Mouse (Mus musculus): ENCODE data around the gene 4930544G11Rik. TPM values are rescaled to one million over a fixed set of nuclear protein-coding genes. Genes with fewer than 3 reads are reported as not detected.

4930544G11Rik gene
- total RNA-seq (2022): not detected

DNA sequence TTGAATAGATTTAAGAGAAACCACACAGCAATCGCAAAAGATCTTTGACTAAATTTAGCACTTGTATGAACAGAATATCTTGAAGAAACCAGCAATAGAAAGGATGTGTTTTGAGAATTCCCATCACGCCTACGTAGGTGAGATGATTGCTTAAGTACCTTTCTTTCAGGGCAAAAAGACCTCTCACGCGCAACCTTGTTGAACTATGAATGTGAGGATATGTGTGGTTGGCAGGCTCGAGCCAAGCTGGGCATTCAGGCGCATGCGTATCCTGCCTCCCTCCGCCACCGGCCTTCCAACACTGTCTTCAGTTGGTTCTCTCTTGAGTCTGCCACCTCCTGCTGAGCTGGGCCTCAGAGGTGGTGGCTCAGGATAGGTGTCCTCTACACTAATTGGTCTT, at the start of gene 4930544G11Rik:
TSS of gene 4930544G11Rik (plus strand) at position 301 of the 400 bp plus-strand sequence.
- no peak for DNase-seq

DNA sequence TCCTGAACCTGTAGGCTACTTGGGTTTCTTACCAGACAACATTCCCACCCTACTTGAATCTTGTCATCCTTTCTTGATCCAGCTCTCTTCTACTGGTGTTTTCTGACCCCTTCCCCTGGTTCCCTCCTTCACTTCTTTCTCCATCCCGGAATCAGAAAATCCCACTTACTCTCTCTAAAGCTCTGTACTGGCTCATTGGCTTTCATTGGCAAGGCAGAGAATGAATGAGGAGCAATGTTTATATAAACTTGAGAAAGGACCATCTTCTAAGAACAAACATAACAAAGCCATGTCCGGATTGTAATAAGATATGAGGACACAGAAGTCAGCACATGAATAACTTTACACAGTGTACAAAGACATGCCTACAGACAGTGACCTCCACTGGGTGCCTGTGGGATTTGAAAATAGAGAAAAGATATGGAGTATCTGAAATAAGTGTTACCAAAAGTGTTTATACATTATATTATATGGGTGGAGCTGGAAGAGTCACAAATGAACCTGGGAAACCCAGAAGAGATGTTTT, 45.7 kb upstream of the 4930544G11Rik start:
- no peak for DNase-seq

DNA sequence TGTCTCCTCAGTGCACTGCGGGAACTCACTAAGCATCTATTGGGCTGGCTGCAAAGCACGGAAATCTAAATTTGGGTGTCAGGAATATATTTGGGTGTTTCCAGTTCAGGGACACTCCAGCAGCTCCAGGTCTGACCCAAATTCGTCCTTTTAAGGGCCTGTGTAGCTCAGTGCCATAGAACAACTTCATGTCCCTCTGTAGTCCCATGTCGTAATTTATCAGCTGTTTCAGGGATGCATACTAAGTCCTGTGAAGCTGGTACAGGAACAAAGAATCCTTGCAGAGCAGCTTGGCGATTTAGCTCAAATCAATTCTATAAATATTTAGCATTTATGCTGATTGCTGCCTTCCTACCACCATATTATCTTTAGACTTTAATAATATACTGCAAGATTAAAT, 37.0 kb upstream of the 4930544G11Rik start:
- no peak for DNase-seq

DNA sequence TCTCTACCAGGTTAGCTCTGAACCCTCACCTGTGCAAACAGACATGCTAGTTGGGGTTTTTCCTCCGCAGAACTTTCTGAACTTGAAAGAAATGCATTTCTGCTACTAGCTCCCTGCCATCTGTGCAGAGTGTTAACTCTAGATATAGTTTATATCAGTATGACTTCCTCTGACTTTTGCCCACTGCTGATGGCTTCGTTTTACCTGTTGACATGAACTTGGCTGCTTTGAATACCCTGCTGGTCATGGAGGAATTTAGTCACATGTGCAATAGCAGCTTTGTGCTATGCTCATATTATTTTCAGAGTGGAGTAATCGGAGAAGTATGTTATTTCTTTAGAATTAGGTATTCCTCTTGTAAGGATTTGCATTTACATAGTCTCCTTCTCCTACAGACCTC, 30.7 kb upstream of the 4930544G11Rik start:
- no peak for DNase-seq

DNA sequence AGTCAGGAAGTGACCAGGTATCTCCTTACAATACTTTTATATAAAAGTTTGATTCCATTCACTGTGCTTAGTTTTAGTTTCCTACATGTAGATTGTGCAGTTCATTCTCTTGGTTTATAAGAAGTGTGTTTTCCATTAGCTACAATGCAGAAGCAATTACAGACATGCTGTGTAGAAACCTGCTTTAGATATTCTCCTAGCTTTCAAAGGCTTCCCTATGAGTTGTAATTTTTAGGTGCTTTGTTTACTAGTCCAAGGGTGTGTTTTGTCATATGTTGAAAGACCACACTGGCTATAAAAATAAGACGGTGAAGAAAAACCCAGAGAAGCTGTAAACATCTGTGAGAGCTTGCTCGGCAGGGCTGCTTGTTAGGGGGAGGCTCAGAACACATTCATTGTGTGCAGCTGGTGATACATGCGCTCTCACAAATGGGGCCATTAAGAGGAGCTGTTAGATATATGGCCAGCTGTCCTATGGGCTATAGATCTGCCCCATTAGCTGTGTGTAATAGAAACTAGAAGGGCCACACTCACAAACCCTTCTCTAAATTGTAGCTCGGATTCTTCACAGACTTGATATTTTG, 28.8 kb upstream of the 4930544G11Rik start:
- DNase-seq: no peak

DNA sequence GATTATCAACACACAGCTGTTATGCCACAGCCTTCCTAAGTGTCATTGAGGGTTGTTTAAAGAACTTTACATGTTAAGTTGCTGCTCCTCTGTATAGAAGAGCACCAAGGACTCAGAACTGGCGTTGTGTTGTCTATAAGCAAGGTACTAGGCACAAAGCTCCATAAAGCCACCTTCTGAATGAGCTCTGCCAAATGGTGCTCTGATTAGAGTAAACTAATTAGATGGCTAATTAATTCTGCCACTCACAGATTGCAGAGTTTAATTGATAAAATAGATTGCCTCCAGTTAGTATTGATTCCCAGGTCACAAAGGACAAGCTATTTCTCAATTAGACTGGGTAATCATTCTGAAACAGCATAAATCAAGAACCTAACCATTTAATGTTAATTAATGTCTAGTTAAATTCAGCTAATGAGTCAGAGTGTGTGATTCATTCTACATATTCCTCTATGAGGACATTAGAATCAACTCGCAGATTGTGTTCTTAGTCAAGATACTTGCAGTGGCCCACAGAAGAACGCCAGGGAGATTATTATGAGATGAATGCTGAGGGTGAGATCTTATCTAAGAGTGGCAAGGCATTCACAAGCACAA, 26.6 kb upstream of the 4930544G11Rik start:
- DNase-seq: no peak

DNA sequence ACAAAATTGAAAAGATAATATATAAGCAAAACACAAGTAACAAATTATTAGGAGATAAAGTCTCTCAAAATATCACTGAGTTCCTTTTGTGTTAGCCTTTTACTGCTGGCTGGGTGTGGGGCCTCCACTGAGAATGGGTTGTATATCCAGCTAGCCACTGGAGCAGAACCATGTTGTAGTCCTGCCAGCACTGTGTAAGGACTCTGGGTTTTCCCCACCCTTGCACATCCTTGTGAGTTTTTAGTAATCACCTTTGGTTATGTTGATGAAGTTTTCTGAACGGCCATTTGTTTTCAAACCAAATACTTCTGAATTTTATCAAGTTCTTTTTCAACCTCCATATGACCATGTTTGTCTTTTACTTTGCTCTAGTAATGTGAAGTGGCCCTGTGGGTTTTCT, 21.9 kb upstream of the 4930544G11Rik start:
- DNase-seq: no peak

DNA sequence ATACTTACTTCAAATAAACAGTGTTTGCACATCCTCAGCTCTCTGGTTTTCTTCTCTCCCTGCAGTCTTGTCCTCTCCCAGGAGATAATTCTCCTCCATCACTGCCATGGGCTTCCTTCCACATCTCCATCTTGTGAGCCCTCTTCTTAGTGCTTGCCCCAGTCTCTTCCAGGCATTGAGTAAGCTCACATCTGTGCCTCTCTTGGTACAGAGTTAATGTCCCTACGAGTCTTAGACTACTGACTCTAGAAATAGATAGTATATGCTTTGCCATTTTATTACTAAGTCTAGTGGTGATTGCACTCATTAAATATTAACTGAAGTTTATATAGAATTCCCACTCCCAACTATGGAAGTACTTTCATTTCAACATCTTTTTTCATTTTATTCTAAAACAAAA, 19.6 kb upstream of the 4930544G11Rik start:
- DNase-seq: no peak

DNA sequence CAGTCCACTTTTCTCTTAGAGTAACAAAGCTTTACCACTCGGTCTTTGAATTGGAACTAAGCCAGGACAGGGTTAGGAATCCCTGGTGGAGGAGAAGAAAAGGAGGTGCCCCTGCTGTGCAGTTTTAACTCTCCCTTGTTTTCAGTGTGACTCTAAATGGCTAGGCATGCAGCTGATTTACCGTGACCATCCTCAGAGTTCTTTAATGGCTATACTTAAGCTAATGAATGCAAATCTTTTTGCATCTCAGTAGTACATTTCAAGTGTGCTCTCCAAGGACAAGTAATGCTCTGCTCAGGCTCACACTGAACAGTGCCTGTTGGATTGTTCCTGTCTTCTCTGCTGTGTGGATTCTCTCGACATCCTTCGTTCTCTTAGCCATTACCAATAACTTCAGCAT, 19.2 kb upstream of the 4930544G11Rik start:
- no peak for DNase-seq

DNA sequence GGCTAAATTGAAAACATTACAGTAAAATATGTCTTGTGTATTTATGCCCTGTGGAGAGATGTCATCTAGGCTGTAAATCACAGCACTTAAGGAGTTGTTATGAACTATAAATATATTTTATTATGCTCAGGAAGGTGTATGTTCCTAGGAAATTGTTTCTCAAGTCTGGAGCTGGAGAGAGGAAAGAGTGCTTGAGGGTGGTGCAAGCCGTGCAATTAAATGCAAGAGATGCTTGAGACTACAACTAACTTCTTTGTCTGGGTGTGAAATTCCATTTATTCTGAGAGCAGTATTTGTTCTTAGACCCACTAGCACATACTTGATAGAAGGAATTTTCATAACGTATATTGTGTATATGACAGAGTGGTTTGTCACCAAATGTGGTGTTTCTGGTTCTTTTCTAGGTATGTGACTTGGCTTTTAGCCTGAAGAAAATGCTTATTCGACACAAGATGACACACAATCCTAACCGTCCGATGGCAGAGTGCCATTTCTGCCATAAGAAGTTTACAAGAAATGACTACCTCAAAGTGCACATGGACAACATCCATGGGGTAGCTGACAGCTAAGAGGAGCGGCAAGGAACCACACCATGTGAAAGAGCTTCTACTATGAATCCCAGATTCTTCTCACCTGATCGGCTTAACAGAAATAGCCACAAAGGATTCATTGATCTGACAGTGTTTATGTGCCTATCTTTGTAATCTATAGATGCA, 16.7 kb upstream of the 4930544G11Rik start:
- no peak for DNase-seq

DNA sequence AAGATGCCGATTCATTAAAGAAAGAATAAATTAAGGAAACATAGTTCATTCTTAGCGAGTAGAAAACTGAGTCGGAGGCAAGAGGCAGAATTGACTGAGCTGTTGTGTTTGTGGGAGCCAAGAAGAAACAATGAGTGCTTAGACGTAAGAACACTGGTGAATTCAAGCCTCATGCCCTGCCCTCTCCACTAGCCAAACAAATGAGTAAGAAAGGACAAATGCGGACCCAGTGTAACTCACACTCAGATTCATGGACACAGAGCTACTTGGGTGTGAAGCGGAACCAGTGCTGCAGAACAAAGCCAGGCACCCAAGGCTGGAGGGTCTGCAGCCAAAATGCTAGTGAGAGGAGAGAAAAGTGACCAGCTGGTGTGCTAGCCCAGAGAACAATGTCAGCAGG, 1.9 kb upstream of the 4930544G11Rik start:
- DNase-seq: no peak

DNA sequence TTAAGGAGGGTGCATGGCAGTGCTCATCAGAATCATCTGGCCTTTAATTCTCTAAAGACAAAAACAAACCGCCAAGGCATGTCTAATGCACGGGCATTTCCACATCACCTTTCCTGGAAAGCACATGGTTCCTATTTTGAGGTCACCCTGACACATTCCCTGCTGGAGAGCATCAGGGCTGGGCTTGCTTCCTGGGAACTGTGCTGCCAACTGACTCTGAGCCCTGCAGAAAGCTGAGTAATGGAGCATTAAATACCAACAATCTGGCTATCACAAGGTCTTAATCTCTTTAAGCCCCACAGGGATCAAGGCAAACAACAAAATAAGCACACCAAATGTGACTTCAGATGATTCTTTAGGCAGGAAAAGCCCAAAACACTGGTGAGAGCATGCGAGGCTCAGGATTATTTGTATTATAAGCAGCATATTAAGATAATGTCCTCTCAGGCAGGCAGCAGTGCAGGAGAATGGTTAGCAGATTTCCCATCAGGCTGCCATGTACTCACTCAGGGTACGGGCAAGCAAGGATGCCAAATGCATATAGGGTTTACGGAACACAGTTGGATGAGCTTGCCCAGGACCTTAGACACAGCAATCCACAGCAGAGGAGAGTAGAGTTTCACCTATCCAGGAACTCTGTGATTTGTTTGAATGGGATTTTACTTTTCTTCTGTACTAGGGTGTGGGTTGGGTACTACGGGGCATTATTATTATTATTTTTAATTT, 17.1 kb downstream of the 4930544G11Rik start:
- no peak for DNase-seq

DNA sequence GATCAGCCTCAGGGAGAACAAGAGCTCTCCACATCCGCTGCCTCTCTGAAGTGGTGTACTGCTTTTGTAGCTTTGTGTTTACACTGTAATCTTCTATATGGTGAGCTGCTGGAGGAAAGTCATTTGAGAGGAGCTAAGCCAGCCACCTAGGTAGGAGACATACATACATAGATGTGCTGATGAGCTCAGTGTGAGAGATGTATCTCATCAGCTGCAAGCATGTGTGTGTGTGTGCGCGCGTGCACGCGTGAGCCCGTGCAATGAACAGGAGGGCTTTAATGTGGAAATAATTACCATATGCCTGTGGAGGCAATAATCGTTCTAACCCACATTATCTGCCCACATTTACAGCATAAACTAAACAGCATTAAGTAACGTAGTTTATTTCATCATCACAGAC, 18.0 kb downstream of the 4930544G11Rik start:
- no peak for DNase-seq

DNA sequence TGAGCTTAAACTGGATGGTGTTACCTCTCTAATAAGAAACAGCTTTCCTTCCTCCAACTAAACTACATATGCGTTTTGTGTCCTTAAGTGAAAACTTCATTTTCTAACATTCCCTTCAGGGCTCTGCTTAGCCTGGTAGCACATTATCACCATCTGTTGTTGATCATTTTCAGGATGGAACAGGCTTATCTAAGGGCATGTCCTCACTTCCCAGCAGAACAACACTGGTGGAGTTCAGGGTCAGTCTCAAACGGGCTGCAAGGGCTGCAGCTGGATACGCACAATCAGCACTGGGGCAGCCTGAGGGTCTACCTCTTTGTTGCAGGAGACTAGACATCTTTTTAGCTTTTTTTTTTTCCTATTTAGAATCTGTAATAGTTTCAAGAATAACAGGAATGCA, 39.7 kb downstream of the 4930544G11Rik start:
- DNase-seq: no peak

DNA sequence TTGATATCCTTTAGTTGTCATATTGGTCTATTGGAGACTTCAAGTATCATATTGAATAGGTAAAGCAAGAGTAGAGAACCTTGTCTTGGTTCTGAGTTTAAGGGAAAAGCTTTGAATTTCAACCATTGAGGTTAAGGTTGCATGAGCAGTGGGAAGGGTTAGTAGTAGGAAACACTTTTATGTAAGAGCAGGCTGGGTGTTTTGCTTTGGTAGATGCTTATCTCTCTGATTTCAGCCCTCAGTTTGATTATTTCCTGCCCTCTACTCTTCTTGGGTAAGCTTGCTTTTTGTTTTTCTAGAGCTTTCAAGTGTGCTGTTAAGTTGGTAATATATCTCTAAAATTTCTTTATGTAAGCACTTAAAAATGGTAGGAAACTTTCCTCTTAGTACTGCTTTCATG, 45.9 kb downstream of the 4930544G11Rik start:
- DNase-seq: no peak

Other genes with a start within 250 kb of the 4930544G11Rik start
- gene Prdm5, start 173.6 kb upstream of the 4930544G11Rik start, total RNA-seq (2022): 10 to 100 TPM; 17.9 to 28.5 (median 21.7) TPM

All from adrenal gland, adult 8-10 months (tissue).